Mouse (Mus musculus) kidney, embryonic 15.5 days (tissue): ENCODE data around the gene Pcolce2. TPM values are rescaled to one million over a fixed set of nuclear protein-coding genes. Genes with fewer than 3 reads are reported as not detected.

ENCODE experiments used
- ATAC-seq: fragments of 200-750 bp; cut with Nextera tagmentation; replicated peaks from 2 replicates; pipeline ENCODE4 v1.8.0; 2017; ENCODE audit warnings: moderate TSS enrichment; ENCODE audit not compliant: low FRiP score
- H3K27ac ChIP-seq: fragments of 300-500 bp; sonication (generic); 2 replicates; pipeline ENCODE4 v1.5.1; 2015; ENCODE audit warnings: mild to moderate bottlenecking, inconsistent platforms
- H3K27me3 ChIP-seq: fragments of 300-500 bp; sonication (generic); 2 replicates; pipeline ENCODE4 v1.6.1; 2015; ENCODE audit warnings: inconsistent platforms
- H3K36me3 ChIP-seq: fragments of 300-500 bp; sonication (generic); 2 replicates; pipeline ENCODE4 v1.6.1; 2015; ENCODE audit warnings: inconsistent platforms
- H3K4me1 ChIP-seq: fragments of 300-500 bp; sonication (generic); 2 replicates; pipeline ENCODE4 v1.6.1; 2015; ENCODE audit warnings: inconsistent platforms
- H3K4me2 ChIP-seq: fragments of 300-500 bp; sonication (generic); 2 replicates; pipeline ENCODE4 v1.6.1; 2015; ENCODE audit warnings: moderate library complexity, mild to moderate bottlenecking, inconsistent platforms
- H3K4me3 ChIP-seq: fragments of 300-500 bp; sonication (generic); replicated peaks from 2 replicates; pipeline ENCODE4 v1.5.1; 2015; ENCODE audit warnings: mild to moderate bottlenecking, inconsistent platforms
- H3K9ac ChIP-seq: fragments of 300-500 bp; sonication (generic); 2 replicates; pipeline ENCODE4 v1.6.1; 2015; ENCODE audit warnings: mild to moderate bottlenecking, inconsistent platforms
- H3K9me3 ChIP-seq: fragments of 300-500 bp; sonication (generic); replicated peaks from 2 replicates; pipeline ENCODE4 v1.6.1; 2016; ENCODE audit warnings: inconsistent platforms
- WGBS: fragments of 180-500 bp; shearing (Covaris S2); methylation state at CpG from one replicate; pipeline ENCODE4 v1.1.7; 2015; ENCODE audit warnings: mixed read lengths; 5-methylcytosine and 5-hydroxymethylcytosine counted together
- polyA plus RNA-seq: library from polyadenylated mRNA; unstranded; fragments of >200 nt; fragmentation: Nextera tagmentation; extraction: Ambion mirVana; gene quantifications from 2 replicates; pipeline ENCODE4 v1.2.1, GENCODE M21; 2015

Gene Pcolce2
- polyA plus RNA-seq, 1 experiment from 2014 or later: 1.2 TPM

- WGBS: 29% methylated on average over 8 of the region's 8 CpGs
- no peaks in the 10 kb centered on the region for H3K36me3 ChIP-seq
- H3K4me3 ChIP-seq: no peak overlapping the region
- peaks cover 9% of the 10 kb centered on the region; the same call in 1 of the 2 replicates for H3K27me3 ChIP-seq
- H3K9ac ChIP-seq: no peak overlapping the region
- peak overlapping the region; percentile 38 for H3K4me2 ChIP-seq
- H3K9me3 ChIP-seq: no peaks in the 10 kb centered on the region
- H3K4me1 ChIP-seq: peaks cover 16% of the 10 kb centered on the region
- H3K27ac ChIP-seq: 0 out of 2 replicates have a peak overlapping the region, but pooled peaks have one; percentile 41
- ATAC-seq: peak; percentile 80
These were observed 55.4 kb downstream of the Pcolce2 start for GRCm38 (mm10) chr9:95692823-95693222.

- H3K27me3 ChIP-seq: peaks cover 9% of the 10 kb centered on the region; the same call in 1 of the 2 replicates
- H3K9me3 ChIP-seq: no peaks in the 10 kb centered on the region
- peak overlapping the region; percentile 38 for H3K4me2 ChIP-seq
- no peak overlapping the region for H3K27ac ChIP-seq
- H3K4me3 ChIP-seq: no peak overlapping the region
- ATAC-seq: no peak
- WGBS: 54% methylated on average over 11 of the region's 11 CpGs
- peaks cover 16% of the 10 kb centered on the region for H3K4me1 ChIP-seq
- H3K9ac ChIP-seq: no peak overlapping the region
- H3K36me3 ChIP-seq: no peaks in the 10 kb centered on the region
These were observed 56.2 kb downstream of the Pcolce2 start for GRCm38 (mm10) chr9:95693528-95694100.

- Histone ChIP-seq H3K27me3 (peaks cover 9% of the 10 kb centered on the region; the same call in 1 of the 2 replicates), H3K4me1 (peaks cover 16% of the 10 kb centered on the region), H3K9me3 (no peaks in the 10 kb centered on the region), H3K9ac (no peak overlapping the region), H3K36me3 (no peaks in the 10 kb centered on the region), H3K4me3 (no peak overlapping the region), H3K4me2 (no peak overlapping the region), H3K27ac (no peak overlapping the region)
- no peak for ATAC-seq
- WGBS: 75% methylated on average over 12 of the region's 12 CpGs
These were observed 57.1 kb downstream of the Pcolce2 start for GRCm38 (mm10) chr9:95694526-95694925.

GRCm38 (mm10) chr9:95695023-95695422, 57.6 kb downstream of the Pcolce2 start:
- no peaks in the 10 kb centered on the region for H3K9me3 ChIP-seq
- ATAC-seq: no peak
- H3K36me3 ChIP-seq: no peaks in the 10 kb centered on the region
- H3K4me3 ChIP-seq: no peak overlapping the region
- H3K27me3 ChIP-seq: peaks cover 9% of the 10 kb centered on the region; the same call in 1 of the 2 replicates
- H3K4me2 ChIP-seq: no peak overlapping the region
- 84% methylated on average over 15 of the region's 15 CpGs for WGBS
- no peak overlapping the region for H3K27ac ChIP-seq
- no peak overlapping the region for H3K9ac ChIP-seq
- peaks cover 16% of the 10 kb centered on the region for H3K4me1 ChIP-seq

GRCm38 (mm10) chr9:95696581-95696980, 59.2 kb downstream of the Pcolce2 start:
- 51% methylated on average over 6 of the region's 6 CpGs for WGBS
- ATAC-seq: no peak

GRCm38 (mm10) chr9:95697808-95698207, 60.4 kb downstream of the Pcolce2 start:
- WGBS: 67% methylated on average over 2 of the region's 2 CpGs
- no peak overlapping the region for H3K4me2 ChIP-seq

More at GRCm38 (mm10) chr9:95696581-95696980, 59.2 kb downstream of the Pcolce2 start:
- Histone ChIP-seq H3K4me3 (no peak overlapping the region), H3K9me3 (no peaks in the 10 kb centered on the region), H3K27me3 (peaks cover 9% of the 10 kb centered on the region; the same call in 1 of the 2 replicates), H3K27ac (no peak overlapping the region), H3K4me2 (no peak overlapping the region), H3K9ac (no peak overlapping the region), H3K36me3 (no peaks in the 10 kb centered on the region), H3K4me1 (peaks cover 16% of the 10 kb centered on the region)

GRCm38 (mm10) chr9:95699273-95699672, 61.9 kb downstream of the Pcolce2 start:
- no peaks in the 10 kb centered on the region for H3K4me1 ChIP-seq
- H3K9me3 ChIP-seq: no peaks in the 10 kb centered on the region
- no peaks in the 10 kb centered on the region for H3K36me3 ChIP-seq
- 81% methylated on average over 4 of the region's 4 CpGs for WGBS
- no peak overlapping the region for H3K4me2 ChIP-seq
- ATAC-seq: no peak
- no peak overlapping the region for H3K27ac ChIP-seq
- peaks cover 9% of the 10 kb centered on the region; the same call in 1 of the 2 replicates for H3K27me3 ChIP-seq
- H3K9ac ChIP-seq: no peak overlapping the region
- H3K4me3 ChIP-seq: no peak overlapping the region

More at GRCm38 (mm10) chr9:95697808-95698207, 60.4 kb downstream of the Pcolce2 start:
- Histone ChIP-seq H3K9me3 (no peaks in the 10 kb centered on the region), H3K27ac (no peak overlapping the region), H3K9ac (no peak overlapping the region), H3K36me3 (no peaks in the 10 kb centered on the region), H3K4me1 (peaks cover 10% of the 10 kb centered on the region), H3K4me3 (no peak overlapping the region), H3K27me3 (peaks cover 9% of the 10 kb centered on the region; the same call in 1 of the 2 replicates)
- no peak for ATAC-seq

GRCm38 (mm10) chr9:95704078-95704477, 66.7 kb downstream of the Pcolce2 start:
- H3K27ac ChIP-seq: no peak overlapping the region
- H3K4me3 ChIP-seq: no peak overlapping the region
- no peak overlapping the region for H3K4me2 ChIP-seq
- no peak overlapping the region for H3K9ac ChIP-seq
- H3K36me3 ChIP-seq: no peaks in the 10 kb centered on the region
- WGBS: 90% methylated on average over 3 of the region's 3 CpGs
- no peaks in the 10 kb centered on the region for H3K27me3 ChIP-seq
- H3K9me3 ChIP-seq: no peaks in the 10 kb centered on the region
- no peaks in the 10 kb centered on the region for H3K4me1 ChIP-seq
- ATAC-seq: no peak

- H3K9ac ChIP-seq: no peak overlapping the region
- no peaks in the 10 kb centered on the region for H3K4me1 ChIP-seq
- no peaks in the 10 kb centered on the region for H3K9me3 ChIP-seq
- H3K36me3 ChIP-seq: no peaks in the 10 kb centered on the region
- ATAC-seq: no peak
- H3K27me3 ChIP-seq: no peaks in the 10 kb centered on the region
- WGBS: 91% methylated on average over 5 of the region's 5 CpGs
- H3K4me2 ChIP-seq: no peak overlapping the region
- H3K4me3 ChIP-seq: no peak overlapping the region
- no peak overlapping the region for H3K27ac ChIP-seq
These were observed 68.0 kb downstream of the Pcolce2 start for GRCm38 (mm10) chr9:95705371-95705770.

GRCm38 (mm10) chr9:95708943-95709342, 71.5 kb downstream of the Pcolce2 start:
- no peak for ATAC-seq
- H3K36me3 ChIP-seq: no peaks in the 10 kb centered on the region
- no peaks in the 10 kb centered on the region for H3K27me3 ChIP-seq
- no peak overlapping the region for H3K4me3 ChIP-seq
- no peak overlapping the region for H3K4me2 ChIP-seq
- no peak overlapping the region for H3K9ac ChIP-seq
- H3K4me1 ChIP-seq: no peaks in the 10 kb centered on the region
- no peaks in the 10 kb centered on the region for H3K9me3 ChIP-seq
- H3K27ac ChIP-seq: no peak overlapping the region

GRCm38 (mm10) chr9:95712574-95712973, 75.2 kb downstream of the Pcolce2 start:
- 38% methylated on average over 8 of the region's 8 CpGs for WGBS
- ATAC-seq: no peak

GRCm38 (mm10) chr9:95736238-95736637, 98.8 kb downstream of the Pcolce2 start:
- H3K27ac ChIP-seq: no peak overlapping the region
- no peak overlapping the region for H3K4me3 ChIP-seq
- ATAC-seq: no peak
- no peak overlapping the region for H3K9ac ChIP-seq
- no peaks in the 10 kb centered on the region for H3K27me3 ChIP-seq
- H3K9me3 ChIP-seq: no peaks in the 10 kb centered on the region
- no peaks in the 10 kb centered on the region for H3K4me1 ChIP-seq
- no peaks in the 10 kb centered on the region for H3K36me3 ChIP-seq
- H3K4me2 ChIP-seq: no peak overlapping the region

More at GRCm38 (mm10) chr9:95712574-95712973, 75.2 kb downstream of the Pcolce2 start:
- no peaks in the 10 kb centered on the region for H3K36me3 ChIP-seq
- no peak overlapping the region for H3K9ac ChIP-seq
- H3K27ac ChIP-seq: no peak overlapping the region
- H3K4me1 ChIP-seq: no peaks in the 10 kb centered on the region
- no peak overlapping the region for H3K4me3 ChIP-seq
- no peaks in the 10 kb centered on the region for H3K27me3 ChIP-seq
- H3K4me2 ChIP-seq: no peak overlapping the region
- no peaks in the 10 kb centered on the region for H3K9me3 ChIP-seq
